Mouse (Mus musculus): Measurements from ENCODE around the gene Ltb.

GRCm38 (mm10) chr17:35192924-35193323 lies 1.3 kb upstream of the Ltb start:
- no peak for TF ChIP-seq CTCF (IDR thresholded peaks at IDR 0.05; ENCODE audit: borderline replicate concordance, extremely low read depth, insufficient read depth, insufficient read length)
- TF ChIP-seq POLR2A (IDR thresholded peaks at IDR 0.05; ENCODE audit: borderline replicate concordance, extremely low read depth, insufficient read depth, insufficient read length, poor library complexity, severe bottlenecking): no peak

All from brain, embryonic 14.5 days (tissue).